Comparison of ENCODE assay signal across 8 mouse cellular contexts in the genomic region with DNA sequence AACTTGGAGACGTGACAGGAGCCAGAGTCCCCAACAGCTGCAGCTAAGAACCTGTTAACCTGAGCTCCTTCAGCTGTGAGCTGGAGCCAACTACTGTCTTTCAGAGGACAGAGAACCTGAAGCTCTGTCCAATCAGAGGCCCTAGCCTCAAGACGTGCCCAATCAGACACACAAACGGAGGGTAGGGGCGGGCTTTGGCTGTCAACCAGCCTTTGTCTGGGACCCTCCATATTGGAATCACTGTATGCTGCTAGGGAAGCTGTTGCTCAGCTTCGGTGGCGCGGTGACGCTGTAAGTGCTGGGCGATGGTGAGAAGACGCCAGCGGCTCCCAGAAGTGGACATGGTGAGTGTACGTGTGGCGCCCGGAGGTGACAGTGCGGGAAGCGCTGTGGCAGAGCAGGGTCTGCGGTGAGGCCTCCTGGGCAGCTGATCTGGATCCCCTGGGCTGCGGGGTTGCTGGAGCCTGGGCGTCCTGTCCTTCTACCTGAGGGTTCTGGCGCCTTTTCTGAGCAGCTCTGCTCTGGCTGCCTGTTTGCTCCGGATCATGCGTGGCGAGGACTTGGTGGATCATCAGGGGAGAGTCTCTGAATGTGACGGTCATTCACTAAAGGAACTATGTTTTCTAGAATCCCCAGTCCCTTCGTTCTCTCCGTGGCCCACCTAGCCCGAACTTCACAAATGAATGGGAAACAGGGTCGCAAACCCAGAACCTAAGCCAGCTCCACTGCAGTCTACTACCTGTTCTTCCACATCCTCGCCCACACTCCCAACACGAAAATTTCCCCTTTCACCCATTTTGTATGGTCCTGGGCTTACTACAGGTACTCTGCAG. TPM values are rescaled to one million over a fixed set of nuclear protein-coding genes. Genes with fewer than 3 reads are reported as not detected.
DNase-seq lines count a peak whose midpoint lies in the region; ATAC-seq lines count a peak whose summit lies in the region.

Gene A430033K04Rik (plus strand): TSS at position 215 of the 833 bp plus-strand sequence.

- H3K4me3 ChIP-seq in heart, embryonic 10.5 days: peak within 1 kb of the TSS; percentile 78
- H3K4me3 ChIP-seq in kidney, embryonic 15.5 days (replicated peaks): peak within 1 kb of the TSS; percentile 82

- peak; percentile 88 to 92 for DNase-seq in B cell, adult 2 months
- DNase-seq in brain, adult 2 months (ENCODE audit: low read depth, low spot score): peak; percentile 98
- DNase-seq in heart, embryonic 10.5 days (ENCODE audit: low spot score): peak; percentile 98
- DNase-seq in liver: peak; percentile 92
- peak; percentile 89 to 92 for DNase-seq in spleen, postnatal 4 days (ENCODE audit: low spot score in 2 of 2)

- H3K9ac ChIP-seq in kidney, embryonic 15.5 days: peak within 1 kb of the TSS; percentile 84

- no peaks in the 10 kb centered on the region for H3K9me3 ChIP-seq in heart, embryonic 10.5 days
- no peaks in the 10 kb centered on the region for H3K9me3 ChIP-seq in kidney, embryonic 15.5 days (replicated peaks)

- H3K4me1 ChIP-seq in heart, embryonic 10.5 days: peaks cover 11% of the 10 kb centered on the region
- H3K4me1 ChIP-seq in kidney, embryonic 15.5 days: peaks cover 27% of the 10 kb centered on the region

- H3K27me3 ChIP-seq in heart, embryonic 10.5 days (ENCODE audit: insufficient read depth, poor library complexity, severe bottlenecking): no peaks in the 10 kb centered on the region
- no peaks in the 10 kb centered on the region for H3K27me3 ChIP-seq in kidney, embryonic 15.5 days

- peak within 1 kb of the TSS; percentile 74 for H3K4me2 ChIP-seq in kidney, embryonic 15.5 days

- H3K27ac ChIP-seq in heart, embryonic 10.5 days: peak within 1 kb of the TSS; percentile 93
- H3K27ac ChIP-seq in kidney, embryonic 15.5 days: peak within 1 kb of the TSS; percentile 95

- WGBS in heart, embryonic 10.5 days: under 1% methylated on average over 30 of the region's 30 CpGs
- WGBS in kidney, embryonic 15.5 days: under 1% methylated on average over 30 of the region's 30 CpGs

- peaks cover 2% of the 10 kb centered on the region; the same call in 1 of the 2 replicates for H3K36me3 ChIP-seq in heart, embryonic 10.5 days
- H3K36me3 ChIP-seq in kidney, embryonic 15.5 days: peaks cover 8% of the 10 kb centered on the region

- peak; percentile 84 for ATAC-seq in erythroblast, adult 5-6 weeks (replicated peaks; ENCODE audit: low FRiP score, poor library complexity, severe bottlenecking)
- ATAC-seq in kidney, embryonic 15.5 days (replicated peaks; ENCODE audit: low FRiP score): peak; percentile 96
- ATAC-seq in monocyte, adult 5-6 weeks (replicated peaks; ENCODE audit: insufficient number of reproducible peaks, low FRiP score, low TSS enrichment, poor library complexity, severe bottlenecking): peak; percentile 97

RNA-seq across cellular contexts. Expression of gene A430033K04Rik, which starts in this region (rescaled TPM):
- total RNA-seq in erythroblast, adult 5-6 weeks (2015; ENCODE audit: low replicate concordance): 1.3 and 4.4 TPM in 2 replicates
- 1.6 and 5.9 TPM in 2 replicates for total RNA-seq in erythroblast, adult 5-6 weeks (2017; ENCODE audit: low replicate concordance)
- 6.6 and 7.0 TPM in 2 replicates for polyA plus RNA-seq in heart, embryonic 10.5 days (2016; fragmentation: Nextera tagmentation; extraction: Ambion mirVana)
- 12.5 and 13.7 TPM in 2 replicates for polyA plus RNA-seq in kidney, embryonic 15.5 days (2015; fragmentation: Nextera tagmentation; extraction: Ambion mirVana)
- 4.2 to 13.7 TPM (median 7.4 TPM) in 3 replicates for total RNA-seq in monocyte, adult 5-6 weeks (2017)

Comparison
In these comparisons a context has a peak if more than half of its experiments do, and no peak if none do; other contexts are left out.
1. Peak in every context shown above with its lines: DNase-seq, ATAC-seq, H3K4me3 ChIP-seq and H3K27ac ChIP-seq.